Mouse (Mus musculus): Measurements from ENCODE around the gene Osbp2. TPM values are rescaled to one million over a fixed set of nuclear protein-coding genes. Genes with fewer than 3 reads are reported as not detected.

Osbp2 gene
- polyA plus RNA-seq, 1 experiment from 2014 or later = 0.29 TPM

DNA sequence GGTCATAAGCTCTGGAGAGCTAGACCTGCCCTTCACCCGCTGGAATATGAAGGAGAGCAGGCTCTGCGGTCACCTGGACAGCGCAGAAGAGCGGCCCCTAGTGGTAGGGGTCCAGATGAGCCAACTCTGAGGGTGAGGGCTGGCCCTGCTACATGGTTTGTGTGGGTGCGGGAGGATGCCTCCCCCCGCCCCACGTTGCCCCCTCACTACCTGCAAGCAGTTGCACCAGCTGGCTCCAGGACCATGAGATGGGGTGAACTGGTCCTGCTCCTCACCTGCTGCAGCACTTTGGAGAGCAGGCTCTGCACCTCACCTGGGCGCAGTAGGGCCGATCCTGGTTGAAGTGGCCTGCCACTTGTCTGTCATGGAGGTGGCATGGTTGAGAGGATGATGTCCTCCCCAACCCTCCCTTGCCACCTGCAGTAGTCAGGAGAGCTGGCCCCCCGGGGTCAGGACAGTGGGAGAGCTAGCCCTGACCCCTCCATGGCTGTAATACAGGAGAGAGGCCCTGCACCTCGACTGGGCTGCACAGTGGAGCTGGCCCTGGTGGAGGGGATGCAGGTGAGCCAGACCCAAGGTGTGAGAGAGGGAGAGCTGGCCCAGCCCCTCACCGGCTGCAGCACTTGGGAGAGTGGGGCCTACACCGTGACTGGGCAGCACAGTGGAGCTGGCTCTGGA is 29.1 kb downstream of the Osbp2 start:
- DNase-seq (ENCODE audit: low spot score) = no peak
- Histone ChIP-seq H3K27me3 (ENCODE audit: insufficient read depth, poor library complexity, severe bottlenecking) (peaks cover 6% of the 10 kb centered on the region; the same call in 1 of the 2 replicates), H3K4me3 (peak overlapping the region; percentile 42; the same call in 1 of the 2 replicates), H3K27ac (no peak overlapping the region), H3K36me3 (no peaks in the 10 kb centered on the region), H3K9me3 (no peaks in the 10 kb centered on the region), H3K4me1 (peaks cover 8% of the 10 kb centered on the region; the same call in 1 of the 2 replicates)
- WGBS = 46% methylated on average over 13 of the region's 13 CpGs

DNA sequence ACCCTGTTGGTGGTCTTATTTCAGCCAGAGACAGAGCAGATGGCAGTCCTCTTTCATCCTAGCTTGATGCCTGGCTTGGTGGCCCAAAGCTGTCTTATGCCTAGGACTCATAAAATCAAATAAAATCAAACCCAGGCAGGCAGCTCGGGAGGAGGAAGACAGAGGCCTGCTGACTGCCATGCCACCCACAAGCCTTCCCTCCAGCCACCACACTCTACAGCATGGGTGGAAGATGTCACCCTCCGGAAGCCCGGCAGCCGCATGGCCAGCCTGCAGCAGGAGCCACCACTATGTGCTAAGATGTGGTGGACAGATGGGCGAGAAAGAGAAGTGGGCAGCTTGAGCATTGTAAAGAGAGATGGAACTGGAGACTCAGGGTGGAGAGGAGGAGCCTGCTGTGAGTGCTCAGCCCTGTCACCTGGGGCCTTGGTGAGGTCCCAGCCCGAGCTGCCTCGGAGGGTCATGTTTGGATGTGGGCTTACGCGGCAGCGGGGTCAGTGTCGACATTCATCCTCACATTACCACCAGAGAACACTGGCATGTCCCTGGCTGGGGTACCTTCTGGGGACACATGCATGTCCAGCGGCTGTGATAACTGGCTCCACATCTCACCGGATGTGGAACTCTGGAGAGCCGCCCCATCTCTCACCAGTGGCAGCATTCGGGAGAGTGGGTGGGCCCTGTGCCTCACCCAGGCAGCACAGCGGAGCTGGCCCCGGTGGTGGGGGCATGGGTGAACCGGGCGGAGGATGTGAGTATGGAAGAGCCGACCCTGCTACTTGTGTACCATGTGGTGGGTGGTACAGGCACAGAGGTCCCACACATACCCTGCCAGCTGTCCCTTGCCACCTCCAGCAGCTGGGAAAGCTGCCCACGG is 29.9 kb downstream of the Osbp2 start:
- peaks cover 6% of the 10 kb centered on the region; the same call in 1 of the 2 replicates for H3K27me3 ChIP-seq (ENCODE audit: insufficient read depth, poor library complexity, severe bottlenecking)
- DNase-seq (ENCODE audit: low spot score) = no peak
- H3K4me1 ChIP-seq = peaks cover 8% of the 10 kb centered on the region; the same call in 1 of the 2 replicates
- no peak overlapping the region for H3K27ac ChIP-seq
- 34% methylated on average over 21 of the region's 21 CpGs for WGBS
- no peaks in the 10 kb centered on the region for H3K36me3 ChIP-seq
- no peaks in the 10 kb centered on the region for H3K9me3 ChIP-seq
- H3K4me3 ChIP-seq = peak overlapping the region; percentile 42; the same call in 1 of the 2 replicates

DNA sequence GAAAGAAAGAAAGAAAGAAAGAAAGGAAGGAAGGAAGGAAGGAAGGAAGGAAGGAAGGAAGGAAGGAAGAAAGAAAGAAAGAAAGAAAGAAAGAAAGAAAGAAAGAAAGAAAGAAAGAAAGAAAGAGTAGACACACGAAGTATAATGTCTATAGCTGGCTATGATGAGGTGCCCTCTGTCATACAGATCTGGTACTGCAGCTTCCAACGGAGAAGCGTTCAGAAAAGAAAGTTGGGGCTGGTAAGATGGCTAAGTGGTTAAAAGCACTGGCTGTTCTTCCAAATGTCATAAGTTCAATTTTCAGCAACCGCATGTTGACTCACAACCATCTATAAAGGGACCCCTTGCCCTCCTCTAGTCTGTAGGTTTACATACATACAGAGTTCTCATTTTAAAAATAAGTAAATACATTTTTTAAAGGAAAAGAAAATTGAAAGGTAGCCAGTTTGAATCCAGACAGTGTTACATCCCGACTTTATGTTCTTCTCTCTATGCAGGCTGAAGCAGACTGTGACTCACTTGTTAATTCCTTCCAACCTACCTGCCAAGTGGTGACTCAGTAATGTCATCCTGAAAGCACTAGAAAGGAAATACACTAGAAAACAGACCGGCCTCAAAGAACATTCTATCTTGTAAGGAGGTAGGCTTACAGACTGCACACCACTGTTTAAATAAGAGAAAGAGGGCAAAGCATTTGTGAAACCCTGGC is 31.4 kb downstream of the Osbp2 start:
- no peak for DNase-seq (ENCODE audit: low spot score)
- no peaks in the 10 kb centered on the region for H3K36me3 ChIP-seq
- no peak overlapping the region for H3K4me3 ChIP-seq
- H3K27me3 ChIP-seq (ENCODE audit: insufficient read depth, poor library complexity, severe bottlenecking) = peaks cover 6% of the 10 kb centered on the region; the same call in 1 of the 2 replicates
- H3K9me3 ChIP-seq = peaks cover 8% of the 10 kb centered on the region; the same call in 1 of the 2 replicates
- no peak overlapping the region for H3K27ac ChIP-seq
- 50% methylated on average over 6 of the region's 6 CpGs for WGBS
- peaks cover 8% of the 10 kb centered on the region; the same call in 1 of the 2 replicates for H3K4me1 ChIP-seq

DNA sequence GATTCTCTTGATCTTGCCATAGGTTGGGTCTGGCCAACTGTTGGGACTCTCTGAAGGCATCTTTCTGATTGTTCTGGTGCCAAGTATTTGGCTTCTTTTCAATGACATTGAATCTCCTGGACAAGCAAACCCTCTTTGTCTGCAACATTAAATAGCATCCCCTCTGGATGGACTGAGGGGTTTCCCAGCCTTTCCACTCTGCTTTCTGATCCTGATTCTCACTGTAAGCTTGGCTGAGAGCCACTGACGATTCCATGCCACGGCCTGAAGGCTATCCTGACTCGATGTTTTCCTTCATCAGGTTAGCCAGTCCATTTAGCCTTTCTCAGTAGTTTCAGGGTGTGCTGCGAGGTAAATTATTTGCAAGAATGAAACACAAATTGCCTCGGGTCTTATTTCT is 34.0 kb downstream of the Osbp2 start:
- peaks cover 8% of the 10 kb centered on the region; the same call in 1 of the 2 replicates for H3K9me3 ChIP-seq
- peaks cover 6% of the 10 kb centered on the region; the same call in 1 of the 2 replicates for H3K27me3 ChIP-seq (ENCODE audit: insufficient read depth, poor library complexity, severe bottlenecking)
- H3K4me3 ChIP-seq = no peak overlapping the region
- H3K4me1 ChIP-seq = peaks cover 8% of the 10 kb centered on the region; the same call in 1 of the 2 replicates
- DNase-seq (ENCODE audit: low spot score) = no peak
- no peak overlapping the region for H3K27ac ChIP-seq
- no peaks in the 10 kb centered on the region for H3K36me3 ChIP-seq
- WGBS = 82% methylated on average over 5 of the region's 5 CpGs

DNA sequence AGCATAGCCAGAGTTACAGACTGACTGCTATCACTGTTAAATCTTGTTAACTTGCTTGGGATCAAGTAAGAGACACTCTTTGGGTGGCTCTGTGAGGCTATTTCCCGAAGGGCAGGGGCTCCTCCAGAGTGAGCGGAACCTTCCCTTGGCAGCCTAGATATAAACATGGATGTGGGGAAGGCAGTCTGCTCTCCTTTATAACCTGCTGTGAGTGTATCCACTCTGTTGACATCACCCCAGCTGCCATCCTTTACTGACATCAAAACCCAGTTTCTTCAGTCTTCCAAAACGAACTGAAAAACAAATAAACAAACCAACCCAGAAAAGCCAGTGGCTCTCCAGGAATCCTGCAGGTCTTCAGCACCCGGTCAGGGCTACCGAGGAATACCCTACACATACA is 39.6 kb downstream of the Osbp2 start:
- 62% methylated on average over 5 of the region's 5 CpGs for WGBS
- DNase-seq (ENCODE audit: low spot score) = no peak
- no peaks in the 10 kb centered on the region for H3K4me1 ChIP-seq
- no peaks in the 10 kb centered on the region for H3K36me3 ChIP-seq
- no peaks in the 10 kb centered on the region for H3K27me3 ChIP-seq (ENCODE audit: insufficient read depth, poor library complexity, severe bottlenecking)
- H3K4me3 ChIP-seq = no peak overlapping the region
- H3K27ac ChIP-seq = no peak overlapping the region
- H3K9me3 ChIP-seq = peaks cover 8% of the 10 kb centered on the region; the same call in 1 of the 2 replicates

DNA sequence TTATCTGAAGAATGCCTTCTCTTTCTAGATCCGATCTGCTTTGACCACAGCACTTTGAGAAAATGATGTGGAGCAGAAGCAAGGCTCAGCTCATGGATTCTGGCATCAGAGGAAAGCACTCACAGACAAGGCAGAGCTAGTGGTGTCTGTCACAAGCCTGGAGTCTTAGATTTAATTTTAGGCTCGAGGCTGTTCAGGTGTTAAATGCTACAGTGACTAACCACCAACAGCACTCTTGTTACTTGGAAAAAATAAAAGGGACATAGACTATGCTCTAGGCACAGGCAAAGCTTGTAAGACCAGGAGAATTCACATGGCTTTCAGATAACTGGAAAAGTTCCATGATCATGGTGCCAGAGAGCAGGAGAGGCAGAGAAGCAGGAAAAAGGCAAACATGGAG is 40.3 kb downstream of the Osbp2 start:
- 0 out of 2 replicates have a peak, but pooled peaks cover 3% of the 10 kb centered on the region for H3K4me1 ChIP-seq
- no peaks in the 10 kb centered on the region for H3K27me3 ChIP-seq (ENCODE audit: insufficient read depth, poor library complexity, severe bottlenecking)
- H3K9me3 ChIP-seq = peaks cover 8% of the 10 kb centered on the region; the same call in 1 of the 2 replicates
- WGBS = 39% methylated on average over 2 of the region's 2 CpGs
- H3K4me3 ChIP-seq = no peak overlapping the region
- no peaks in the 10 kb centered on the region for H3K36me3 ChIP-seq
- no peak for DNase-seq (ENCODE audit: low spot score)
- H3K27ac ChIP-seq = no peak overlapping the region

DNA sequence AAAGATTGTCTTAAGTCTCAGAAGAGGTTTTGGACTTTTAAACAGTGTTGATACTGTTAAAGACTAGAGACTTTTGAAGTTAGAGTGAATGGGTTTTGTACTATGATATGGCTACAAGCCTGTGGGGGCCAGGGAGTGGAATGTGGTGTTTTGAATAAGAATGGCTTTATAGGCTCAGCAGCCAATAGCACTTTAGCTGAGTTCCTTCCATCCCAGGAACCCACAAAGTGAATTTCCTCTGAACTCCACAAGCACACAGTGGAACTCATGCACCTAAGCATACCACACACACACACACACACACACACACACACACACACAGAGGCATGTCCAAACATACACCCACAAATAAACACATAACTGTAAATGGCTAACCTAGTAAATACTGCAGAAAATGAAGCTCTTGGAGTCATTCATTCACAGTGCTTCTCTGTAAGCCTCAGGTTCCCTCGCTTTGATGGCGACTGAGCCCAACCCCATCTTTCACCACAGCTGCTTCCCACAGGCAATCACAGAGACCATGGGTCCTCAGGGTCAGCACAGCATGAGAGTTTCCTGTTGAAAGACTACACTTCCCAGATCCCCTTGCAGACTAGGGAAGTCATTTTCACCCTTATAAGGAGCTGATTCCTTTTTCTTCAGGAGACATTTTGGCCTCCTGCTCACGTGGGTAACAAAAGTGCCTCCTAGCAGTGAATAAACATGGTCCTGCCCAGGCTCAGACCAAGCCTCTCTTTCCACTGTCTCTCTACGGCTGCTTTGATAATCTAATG is 45.5 kb downstream of the Osbp2 start:
- no peak for DNase-seq (ENCODE audit: low spot score)
- Histone ChIP-seq H3K27me3 (ENCODE audit: insufficient read depth, poor library complexity, severe bottlenecking) (no peaks in the 10 kb centered on the region), H3K9me3 (no peaks in the 10 kb centered on the region), H3K27ac (0 out of 2 replicates have a peak overlapping the region, but pooled peaks have one; percentile 2), H3K4me3 (no peak overlapping the region), H3K36me3 (no peaks in the 10 kb centered on the region), H3K4me1 (0 out of 2 replicates have a peak, but pooled peaks cover 6% of the 10 kb centered on the region)
- WGBS = 25% methylated on average over 4 of the region's 4 CpGs

DNA sequence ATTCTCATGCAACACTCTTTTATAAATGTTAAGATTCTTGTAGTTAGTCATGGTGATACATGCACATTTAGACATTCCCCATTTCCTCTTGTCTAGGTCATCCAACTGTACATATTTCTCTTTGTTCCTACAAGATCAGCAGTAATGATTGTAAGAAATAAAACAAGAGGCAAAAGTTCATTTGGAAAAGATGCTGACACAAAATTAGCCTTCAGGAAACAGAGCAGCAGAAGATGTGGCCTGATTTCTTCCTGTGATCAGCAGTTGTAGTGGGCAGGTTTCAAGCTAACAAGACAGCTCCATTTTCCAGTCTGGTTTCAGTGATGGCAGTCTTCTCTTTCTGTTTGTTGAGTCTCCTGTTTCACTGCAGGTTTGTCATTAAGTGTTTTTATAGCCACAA is 47.8 kb downstream of the Osbp2 start:
- Histone ChIP-seq H3K27me3 (ENCODE audit: insufficient read depth, poor library complexity, severe bottlenecking) (no peaks in the 10 kb centered on the region), H3K27ac (no peak overlapping the region), H3K9me3 (no peaks in the 10 kb centered on the region), H3K4me3 (no peak overlapping the region), H3K4me1 (0 out of 2 replicates have a peak, but pooled peaks cover 6% of the 10 kb centered on the region), H3K36me3 (no peaks in the 10 kb centered on the region)
- DNase-seq (ENCODE audit: low spot score) = no peak

DNA sequence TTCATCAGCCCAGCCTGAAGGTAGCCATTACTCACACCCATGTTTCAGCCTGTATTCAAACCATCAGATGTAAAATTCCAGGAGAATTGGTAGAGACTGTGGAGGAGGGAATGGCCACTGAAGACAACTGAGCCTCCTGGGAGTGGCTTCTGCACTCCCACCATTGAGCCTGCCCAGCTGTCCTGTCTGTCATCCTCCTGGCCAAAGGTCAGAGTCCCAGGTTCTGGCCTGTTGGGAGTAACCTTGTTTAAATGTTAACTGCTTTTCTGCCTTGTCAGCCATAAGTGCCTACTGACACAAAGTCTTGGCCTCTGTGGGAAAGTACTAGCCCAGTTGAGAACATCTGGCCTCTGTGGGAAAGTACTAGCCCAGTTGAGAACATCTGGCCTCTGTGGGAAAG is 50.4 kb downstream of the Osbp2 start:
- H3K4me3 ChIP-seq = no peak overlapping the region
- H3K36me3 ChIP-seq = no peaks in the 10 kb centered on the region

DNA sequence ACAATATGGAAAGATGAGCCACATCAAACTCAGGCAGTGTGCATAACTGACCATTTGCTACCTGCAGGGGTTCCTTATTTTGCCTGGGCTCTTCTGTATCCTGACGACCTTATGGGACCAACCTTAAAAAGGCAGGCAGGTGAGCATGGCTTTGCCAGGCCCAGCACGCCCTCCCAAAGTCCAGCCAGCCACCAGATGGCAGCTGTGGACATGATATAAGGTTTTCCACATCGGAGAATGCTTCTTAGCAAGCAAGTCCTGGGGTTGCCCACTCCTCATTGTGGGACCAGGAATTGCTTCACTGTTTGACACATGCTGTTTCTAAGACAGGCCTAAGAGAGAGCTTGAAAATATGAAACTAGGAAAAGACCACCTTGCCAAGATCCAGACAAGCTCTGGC is 55.5 kb downstream of the Osbp2 start:
- 24% methylated on average over 3 of the region's 3 CpGs for WGBS
- no peak for DNase-seq (ENCODE audit: low spot score)

More for the DNA sequence above, 50.4 kb downstream of the Osbp2 start:
- Histone ChIP-seq H3K4me1 (0 out of 2 replicates have a peak, but pooled peaks cover 3% of the 10 kb centered on the region), H3K27ac (no peak overlapping the region), H3K27me3 (ENCODE audit: insufficient read depth, poor library complexity, severe bottlenecking) (no peaks in the 10 kb centered on the region), H3K9me3 (no peaks in the 10 kb centered on the region)
- DNase-seq (ENCODE audit: low spot score) = no peak

DNA sequence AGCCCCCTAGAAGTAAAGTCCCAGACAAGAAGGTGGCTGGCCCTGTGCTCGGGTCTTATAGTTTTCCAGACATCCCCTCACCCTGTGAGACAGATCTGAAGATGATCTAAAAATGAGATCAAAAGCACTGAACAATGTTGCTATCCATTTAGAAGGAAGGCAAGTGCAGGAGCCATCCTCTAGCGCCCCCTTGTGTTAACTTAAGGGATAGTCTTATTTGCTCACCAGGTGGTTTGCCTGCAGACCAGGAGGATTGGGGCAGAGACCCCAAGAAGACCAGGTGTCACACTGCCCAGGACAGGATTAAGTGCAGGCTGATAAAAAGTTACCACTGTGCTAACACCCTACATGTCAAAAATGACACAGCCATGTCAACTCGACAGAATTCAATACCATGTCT is 58.3 kb downstream of the Osbp2 start:
- H3K27ac ChIP-seq = no peak overlapping the region
- H3K4me3 ChIP-seq = no peak overlapping the region
- no peaks in the 10 kb centered on the region for H3K36me3 ChIP-seq
- 0 out of 2 replicates have a peak, but pooled peaks cover 4% of the 10 kb centered on the region for H3K9me3 ChIP-seq
- 22% methylated on average over 3 of the region's 3 CpGs for WGBS
- peaks cover 9% of the 10 kb centered on the region; the same call in 1 of the 2 replicates for H3K27me3 ChIP-seq (ENCODE audit: insufficient read depth, poor library complexity, severe bottlenecking)
- no peaks in the 10 kb centered on the region for H3K4me1 ChIP-seq
- no peak for DNase-seq (ENCODE audit: low spot score)

More for the DNA sequence above, 55.5 kb downstream of the Osbp2 start:
- Histone ChIP-seq H3K4me1 (no peaks in the 10 kb centered on the region), H3K4me3 (no peak overlapping the region), H3K9me3 (0 out of 2 replicates have a peak, but pooled peaks cover 4% of the 10 kb centered on the region), H3K27me3 (ENCODE audit: insufficient read depth, poor library complexity, severe bottlenecking) (peaks cover 9% of the 10 kb centered on the region; the same call in 1 of the 2 replicates), H3K27ac (no peak overlapping the region), H3K36me3 (no peaks in the 10 kb centered on the region)

DNA sequence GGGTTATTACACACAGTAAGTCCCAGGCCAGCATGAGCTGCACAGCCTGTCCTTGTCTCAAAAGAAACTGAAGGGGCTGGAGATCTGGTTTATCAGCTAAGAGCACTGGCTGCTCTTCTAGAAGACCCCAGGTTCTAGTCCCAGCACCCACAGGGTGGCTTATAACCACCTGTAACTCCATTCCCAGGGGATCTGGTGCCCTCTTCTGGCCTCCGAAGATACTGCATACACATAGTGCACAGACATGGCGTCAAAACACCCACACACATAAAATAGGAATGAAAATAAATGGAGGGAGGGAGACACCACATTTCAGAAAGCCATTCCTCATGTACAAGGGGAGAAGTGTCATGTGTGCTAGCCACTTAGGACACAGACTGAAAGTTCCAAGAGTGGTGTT is 59.1 kb downstream of the Osbp2 start:
- no peaks in the 10 kb centered on the region for H3K4me1 ChIP-seq
- 0 out of 2 replicates have a peak, but pooled peaks cover 4% of the 10 kb centered on the region for H3K9me3 ChIP-seq
- DNase-seq (ENCODE audit: low spot score) = no peak
- 89% methylated on average over 2 of the region's 2 CpGs for WGBS
- no peak overlapping the region for H3K4me3 ChIP-seq
- peaks cover 9% of the 10 kb centered on the region; the same call in 1 of the 2 replicates for H3K27me3 ChIP-seq (ENCODE audit: insufficient read depth, poor library complexity, severe bottlenecking)
- H3K36me3 ChIP-seq = no peaks in the 10 kb centered on the region
- H3K27ac ChIP-seq = no peak overlapping the region
